Mouse (Mus musculus) bone marrow macrophage, adult 2 months (primary cell): ENCODE results near the gene S100a3.

Experiments
- CTCF ChIP-seq: IDR thresholded peaks from 2 replicates; pipeline ENCODE4 v1.5.1; 2012; ENCODE audit warnings: low read depth, mild to moderate bottlenecking, low read length, moderate library complexity
- POLR2A ChIP-seq: IDR thresholded peaks from 2 replicates; pipeline ENCODE4 v1.6.1; 2012; ENCODE audit warnings: mild to moderate bottlenecking, low read depth, low read length, borderline replicate concordance

- no peak for TF ChIP-seq POLR2A
- no peak for TF ChIP-seq CTCF
Observed at GRCm38 (mm10) chr3:90599401-90599800, 39.0 kb downstream of the S100a3 start.
